Mouse (Mus musculus) monocyte, adult 5-6 weeks (primary cell): ENCODE measurements around the gene Stpg3. TPM values are rescaled to one million over a fixed set of nuclear protein-coding genes. Genes with fewer than 3 reads are reported as not detected.
"Not testable (repeated sequence)": the region's sequence is repeated elsewhere in the genome, so short reads cannot be mapped to it uniquely, and the experiment has no call there.

ENCODE experiments used
- ATAC-seq: fragments of 153-309, 156-312 bp; replicated peaks from 2 replicates; pipeline ENCODE4 v1.8.0; 2017; ENCODE audit warnings: mild to moderate bottlenecking; ENCODE audit not compliant: low TSS enrichment, insufficient number of reproducible peaks, severe bottlenecking, poor library complexity, low FRiP score
- total RNA-seq: library from RNA; stranded (forward); fragments of 200-1000, 200-491, 200-594 nt; gene quantifications from 3 replicates; pipeline ENCODE4 v1.2.3, GENCODE M21; 2017

Gene Stpg3
- not detected in 3 replicates for total RNA-seq

- no peak for ATAC-seq
Observed at GRCm38 (mm10) chr2:25214444-25214843, at the start of gene Stpg3. Gene Stpg3 (minus strand): TSS chr2:25214637.

- ATAC-seq: no peak
Observed at GRCm38 (mm10) chr2:25263623-25264285, 49.3 kb upstream of the Stpg3 start.

GRCm38 (mm10) chr2:25262795-25263622 is 48.6 kb upstream of the Stpg3 start:
- ATAC-seq: no peak

GRCm38 (mm10) chr2:25262291-25262767 is 47.9 kb upstream of the Stpg3 start, which contains the start of gene Tprn:
Gene Tprn (plus strand): TSS chr2:25262618.
- peak; percentile 98 for ATAC-seq

- ATAC-seq: no peak
Observed at GRCm38 (mm10) chr2:25261870-25262269, 47.4 kb upstream of the Stpg3 start.

- ATAC-seq: no peak
Observed at GRCm38 (mm10) chr2:25258887-25259286, 44.5 kb upstream of the Stpg3 start.

GRCm38 (mm10) chr2:25257250-25257649 is 42.8 kb upstream of the Stpg3 start:
- ATAC-seq: not testable (repeated sequence)

- ATAC-seq: not testable (repeated sequence)
Observed at GRCm38 (mm10) chr2:25256443-25257109, 42.1 kb upstream of the Stpg3 start.

- peak; percentile 96 for ATAC-seq
Observed at GRCm38 (mm10) chr2:25255284-25255779, 40.9 kb upstream of the Stpg3 start, which contains the start of gene Tmem203. Gene Tmem203 (plus strand): TSS chr2:25255439.

GRCm38 (mm10) chr2:25252331-25252730 is 37.9 kb upstream of the Stpg3 start:
- ATAC-seq: no peak

- ATAC-seq: no peak
Observed at GRCm38 (mm10) chr2:25246183-25247072, 32.0 kb upstream of the Stpg3 start, which contains the start of gene AL732309.1. Gene AL732309.1 (minus strand): TSS chr2:25246863.

GRCm38 (mm10) chr2:25244144-25244543 is 29.7 kb upstream of the Stpg3 start:
- no peak for ATAC-seq

GRCm38 (mm10) chr2:25243342-25243741 is 28.9 kb upstream of the Stpg3 start:
- no peak for ATAC-seq

GRCm38 (mm10) chr2:25242101-25242506 is 27.7 kb upstream of the Stpg3 start, which contains the start of the genes Rnf208 and Cysrt1:
Gene Rnf208 (plus strand): TSS chr2:25242255.
Gene Cysrt1 (minus strand): TSS chr2:25242452.
- ATAC-seq: no peak

- ATAC-seq: no peak
Observed at GRCm38 (mm10) chr2:25241438-25241775, 27.0 kb upstream of the Stpg3 start.

- ATAC-seq: peak; percentile 45; the same call in 1 of the 2 replicates
Observed at GRCm38 (mm10) chr2:25240723-25241437, 26.4 kb upstream of the Stpg3 start.

- no peak for ATAC-seq
Observed at GRCm38 (mm10) chr2:25240310-25240709, 25.9 kb upstream of the Stpg3 start.
